Mouse (Mus musculus) liver, embryonic 14.5 days (tissue): ENCODE results near the gene Cd300ld4. TPM values are rescaled to one million over a fixed set of nuclear protein-coding genes. Genes with fewer than 3 reads are reported as not detected.

ENCODE experiments used
- ATAC-seq: fragments of 200-750 bp; cut with Nextera tagmentation; 2 replicates; pipeline ENCODE4 v1.8.0; 2017; ENCODE audit warnings: moderate number of reproducible peaks, mild to moderate bottlenecking, moderate library complexity; ENCODE audit not compliant: insufficient read depth
- DNase-seq, 3 experiments: peaks; one replicate each; pipeline ENCODE4 v3.0.0-alpha.2; 2012 to 2013; ENCODE audit warnings: low read depth in 3 of 3, low spot score in 3 of 3
- H3K27ac ChIP-seq: fragments of 300-500 bp; sonication (generic); 2 replicates; pipeline ENCODE4 v1.5.1; 2014; ENCODE audit warnings: moderate library complexity, mild to moderate bottlenecking, control low read depth, inconsistent platforms
- H3K27me3 ChIP-seq: fragments of 300-500 bp; sonication (generic); 2 replicates; pipeline ENCODE4 v1.6.1; 2014; ENCODE audit warnings: mild to moderate bottlenecking, low read length, moderate library complexity; ENCODE audit not compliant: control insufficient read depth, insufficient read depth
- H3K36me3 ChIP-seq: fragments of 300-500 bp; sonication (generic); replicated peaks from 2 replicates; pipeline ENCODE4 v1.6.1; 2014; ENCODE audit warnings: low read depth; ENCODE audit not compliant: control insufficient read depth, insufficient read depth
- H3K4me1 ChIP-seq, 2 experiments: fragments of 200-500 bp in 1 of 2; fragments of 300-500 bp in 1 of 2; sonication (generic) in 1 of 2; replicated peaks; 2 replicates each; pipeline ENCODE4 v1.6.1; 2012 to 2014; ENCODE audit warnings: antibody characterized with exemption in 1 of 2, inconsistent platforms in 1 of 2, low read length in 1 of 2; ENCODE audit not compliant: control insufficient read depth in 2 of 2, insufficient read depth in 2 of 2
- H3K4me2 ChIP-seq: fragments of 300-500 bp; sonication (generic); 2 replicates; pipeline ENCODE4 v1.6.1; 2014; ENCODE audit warnings: low read depth, mild to moderate bottlenecking, control low read depth, moderate library complexity
- H3K4me3 ChIP-seq, 2 experiments: fragments of 200-500 bp in 1 of 2; fragments of 300-500 bp in 1 of 2; sonication (generic) in 1 of 2; 2 replicates each; pipeline ENCODE4 v1.5.1; 2012 to 2014; ENCODE audit warnings: low read depth in 2 of 2, low read length in 2 of 2, mild to moderate bottlenecking in 2 of 2, control low read depth in 1 of 2, inconsistent platforms in 1 of 2, moderate library complexity in 1 of 2; ENCODE audit not compliant: insufficient read depth in 1 of 2
- H3K9ac ChIP-seq: fragments of 300-500 bp; sonication (generic); replicated peaks from 2 replicates; pipeline ENCODE4 v1.6.1; 2014; ENCODE audit warnings: mild to moderate bottlenecking, control low read depth, moderate library complexity
- H3K9me3 ChIP-seq: fragments of 300-500 bp; sonication (generic); 2 replicates; pipeline ENCODE4 v1.6.1; 2016; ENCODE audit warnings: low read length, mixed read lengths; ENCODE audit not compliant: control insufficient read depth
- CTCF ChIP-seq: IDR thresholded peaks from 2 replicates; pipeline ENCODE4 v1.5.1; 2016; ENCODE audit warnings: antibody characterized with exemption, low read depth, control low read depth
- EP300 ChIP-seq: IDR thresholded peaks from 2 replicates; pipeline ENCODE4 v1.6.1; 2016; ENCODE audit warnings: antibody characterized with exemption, low read depth
- WGBS: fragments of 180-500 bp; shearing (Covaris S2); extraction: QIAGEN DNeasy Blood & Tissue Kit; methylation state at CpG from one replicate; pipeline ENCODE4 v1.1.7; 2014; ENCODE audit not compliant: insufficient replicate concordance; 5-methylcytosine and 5-hydroxymethylcytosine counted together
- polyA plus RNA-seq, 2 experiments: library from polyadenylated mRNA; depleted of rRNA in 1 of 2; stranded (reverse) in 1 of 2; unstranded in 1 of 2; fragments of >200 nt; fragmentation: Nextera tagmentation in 1 of 2; extraction: Ambion mirVana in 1 of 2; gene quantifications; 2 replicates each; pipeline versions ENCODE4 v1.2.1 to v1.2.3; 2012 to 2014

Gene Cd300ld4
- polyA plus RNA-seq, 2 experiments = 0.09 TPM; not detected in 1

- TF ChIP-seq EP300 = no peak
- TF ChIP-seq CTCF = no peak
- 13% methylated on average over 9 of the region's 9 CpGs for WGBS
Observed at GRCm38 (mm10) chr11:115071015-115071551, 44.3 kb upstream of the Cd300ld4 start.

GRCm38 (mm10) chr11:115066768-115067167, 40.0 kb upstream of the Cd300ld4 start:
- no peak overlapping the region for H3K4me3 ChIP-seq
- no peaks in the 10 kb centered on the region for H3K9me3 ChIP-seq
- no peak overlapping the region for H3K4me2 ChIP-seq
- no peaks in the 10 kb centered on the region for H3K36me3 ChIP-seq
- no peak overlapping the region for H3K27ac ChIP-seq
- H3K9ac ChIP-seq = no peak overlapping the region
- no peak; the same call in 1 of the 2 replicates for TF ChIP-seq CTCF
- no peak for TF ChIP-seq EP300
- no peak for DNase-seq
- ATAC-seq = no peak
- WGBS = 28% methylated on average over 6 of the region's 6 CpGs
- H3K27me3 ChIP-seq = no peaks in the 10 kb centered on the region
- peaks cover 0 to 8% of the 10 kb centered on the region in 2 experiments; a peak in 2 of 4 replicates for H3K4me1 ChIP-seq

More at GRCm38 (mm10) chr11:115071015-115071551, 44.3 kb upstream of the Cd300ld4 start:
- Histone ChIP-seq H3K36me3 (no peaks in the 10 kb centered on the region), H3K9me3 (no peaks in the 10 kb centered on the region), H3K9ac (no peak overlapping the region), H3K4me3 (no peak overlapping the region), H3K27me3 (no peaks in the 10 kb centered on the region), H3K4me2 (no peak overlapping the region), H3K4me1 (peaks cover 0 to 20% of the 10 kb centered on the region in 2 experiments; a peak in 2 of 4 replicates), H3K27ac (no peak overlapping the region)
- DNase-seq = no peak
- ATAC-seq = no peak

DNA sequence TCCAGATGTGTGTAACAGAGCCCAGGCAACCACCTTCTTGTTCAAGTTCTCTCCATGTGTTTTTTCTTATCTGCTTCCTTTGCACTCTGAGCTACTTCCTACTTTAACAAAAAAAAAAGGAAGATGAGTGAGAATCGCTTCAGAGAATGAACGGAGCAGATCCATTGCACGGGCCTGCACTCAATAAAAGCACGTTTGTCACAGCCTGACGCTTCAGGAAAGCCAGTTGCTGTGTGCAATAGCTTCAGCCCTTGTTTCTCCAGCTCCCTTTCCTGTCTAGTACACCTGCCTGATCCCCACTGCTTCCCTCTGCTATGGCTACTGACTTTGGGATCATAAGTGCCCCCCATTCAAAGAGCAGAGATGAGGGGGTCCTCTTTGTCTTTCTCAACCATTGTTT, 35.3 kb upstream of the Cd300ld4 start, which contains the start of gene Cd300e:
Gene Cd300e (minus strand): TSS at position 101 of the 400 bp plus-strand sequence.
- no peak for ATAC-seq

GRCm38 (mm10) chr11:115059797-115060196, 33.0 kb upstream of the Cd300ld4 start:
- Histone ChIP-seq H3K4me3 (no peak overlapping the region), H3K4me2 (no peak overlapping the region), H3K27ac (no peak overlapping the region), H3K4me1 (no peaks in the 10 kb centered on the region), H3K27me3 (no peaks in the 10 kb centered on the region), H3K9ac (no peak overlapping the region), H3K36me3 (no peaks in the 10 kb centered on the region), H3K9me3 (no peaks in the 10 kb centered on the region)
- 50% methylated on average over 2 of the region's 2 CpGs for WGBS
- no peak for ATAC-seq
- TF ChIP-seq CTCF = no peak
- no peak for TF ChIP-seq EP300
- no peak for DNase-seq

More for the DNA sequence above, 35.3 kb upstream of the Cd300ld4 start, which contains the start of gene Cd300e:
- Histone ChIP-seq H3K4me2 (no peak within 1 kb of the TSS), H3K9ac (no peak within 1 kb of the TSS), H3K9me3 (no peaks in the 10 kb centered on the region), H3K4me3 (no peak within 1 kb of the TSS), H3K36me3 (no peaks in the 10 kb centered on the region), H3K4me1 (no peaks in the 10 kb centered on the region), H3K27me3 (no peaks in the 10 kb centered on the region), H3K27ac (no peak within 1 kb of the TSS)
- no peak for TF ChIP-seq EP300
- TF ChIP-seq CTCF = no peak
- no peak for DNase-seq
- WGBS = 12% methylated on average over 5 of the region's 5 CpGs

DNA sequence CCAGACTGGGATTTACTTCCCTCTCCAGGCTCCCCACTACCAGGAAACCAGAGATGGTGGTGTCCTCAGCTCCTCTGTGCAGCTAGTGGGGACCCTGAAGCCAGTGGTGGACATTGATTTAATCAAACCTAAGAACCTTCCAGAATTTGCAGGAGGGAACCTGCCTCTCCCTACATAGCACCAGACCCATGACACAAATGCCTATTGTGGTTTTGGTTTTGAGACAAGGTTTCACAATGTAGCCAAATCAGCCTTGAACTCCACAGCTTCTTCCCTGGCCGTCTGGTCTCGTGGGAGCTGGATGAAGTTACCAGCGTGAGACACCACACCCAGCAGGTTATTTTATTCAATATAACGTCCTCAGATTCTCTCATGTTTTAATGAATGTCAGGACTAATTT, 31.9 kb upstream of the Cd300ld4 start:
- Histone ChIP-seq H3K27ac (no peak overlapping the region), H3K9me3 (no peaks in the 10 kb centered on the region), H3K27me3 (no peaks in the 10 kb centered on the region), H3K9ac (no peak overlapping the region), H3K36me3 (no peaks in the 10 kb centered on the region), H3K4me3 (no peak overlapping the region), H3K4me2 (no peak overlapping the region), H3K4me1 (no peaks in the 10 kb centered on the region)
- ATAC-seq = no peak
- no peak for DNase-seq
- no peak for TF ChIP-seq CTCF
- no peak for TF ChIP-seq EP300
- 55% methylated on average over 4 of the region's 4 CpGs for WGBS
